21 mouse cellular contexts compared by ENCODE assay signal in the genomic region with DNA sequence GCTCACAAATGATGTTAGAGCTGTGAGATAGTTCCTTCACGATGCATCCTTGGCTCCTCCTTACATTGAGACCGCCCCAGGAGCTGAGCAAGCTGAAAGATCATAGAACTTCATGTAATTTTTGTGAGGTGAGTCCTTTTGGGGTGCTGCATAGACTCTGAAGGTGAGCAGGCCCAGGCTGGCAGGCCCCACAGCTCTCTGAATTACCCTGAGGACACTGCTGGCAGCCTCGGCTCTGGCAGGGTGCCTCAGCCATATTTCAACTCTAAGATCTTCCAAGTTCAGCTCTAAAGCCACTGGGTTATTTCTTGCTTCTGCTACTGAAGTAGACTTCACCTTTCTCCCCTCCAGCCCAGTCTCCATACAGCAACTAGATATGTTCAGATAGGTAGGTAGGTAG. TPM values are rescaled to one million over a fixed set of nuclear protein-coding genes. Genes with fewer than 3 reads are reported as not detected.
DNase-seq lines count a peak whose midpoint lies in the region; ATAC-seq and TF ChIP-seq lines count a peak whose summit lies in the region.
"Had no signal": no experiment of that assay in that cellular context is flagged by ENCODE, and none has a peak within 500 bp of the region (broad histone marks: within the 10 kb centered on the region; RNA-seq: fewer than 3 reads in every experiment).

No protein-coding gene starts in this region.

- peak; percentile 14 to 64 for DNase-seq in adrenal gland, adult (ENCODE audit: inconsistent age in 2 of 2, low spot score in 1 of 2)
- DNase-seq in adrenal gland, adult 8-10 months = no peak
- peak; percentile 57 for DNase-seq in adrenal gland, postnatal 14 days
- no peak for DNase-seq in adrenal gland, adult 18-20 months (ENCODE audit: low spot score in 2 of 2)
- DNase-seq in liver, adult 2 months (ENCODE audit: extremely low read depth, low read depth, low spot score) = peak; percentile 36
- no peak for DNase-seq in liver, postnatal 0 days
- no peak for DNase-seq in frontal cortex, postnatal 10 days (ENCODE audit: low spot score in 2 of 2)

- no peak for TF ChIP-seq CTCF in liver, adult 2 months (IDR thresholded peaks at IDR 0.05; ENCODE audit: low read depth, low read length)
- TF ChIP-seq CTCF in liver, postnatal 0 days (IDR thresholded peaks at IDR 0.05; ENCODE audit: low read depth) = no peak

- peak overlapping the region; percentile 7; the same call in 1 of the 2 replicates for H3K27ac ChIP-seq in liver, adult 2 months (replicated peaks; ENCODE audit: insufficient read depth, low read depth, low read length)
- H3K27ac ChIP-seq in liver, postnatal 0 days (ENCODE audit: low read depth) = no peak overlapping the region
- H3K27ac ChIP-seq: embryonic facial prominence, embryonic 10.5 days; embryonic facial prominence, embryonic 13.5 days; forebrain, embryonic 12.5 days; forebrain, embryonic 15.5 days; heart, embryonic 15.5 days; hindbrain, embryonic 10.5 days; hindbrain, embryonic 13.5 days; intestine, embryonic 15.5 days had no signal

- H3K27me3 ChIP-seq in liver, adult 2 months (ENCODE audit: control insufficient read depth, insufficient read depth, low read length) = no peaks in the 10 kb centered on the region
- H3K27me3 ChIP-seq in liver, postnatal 0 days (ENCODE audit: insufficient read depth, low read length) = no peaks in the 10 kb centered on the region
- H3K27me3 ChIP-seq: embryonic facial prominence, embryonic 13.5 days; forebrain, embryonic 12.5 days; forebrain, embryonic 15.5 days; heart, embryonic 15.5 days; hindbrain, embryonic 13.5 days; intestine, embryonic 15.5 days had no signal

- TF ChIP-seq POLR2A in liver, adult 2 months (IDR thresholded peaks at IDR 0.05; ENCODE audit: extremely low read depth, insufficient read depth, low read length) = no peak

- no peak overlapping the region for H3K4me3 ChIP-seq in liver, adult 2 months (ENCODE audit: insufficient read depth, low read depth, low read length)
- no peak overlapping the region for H3K4me3 ChIP-seq in liver, postnatal 0 days (ENCODE audit: low read depth, low read length)
- H3K4me3 ChIP-seq: embryonic facial prominence, embryonic 10.5 days; embryonic facial prominence, embryonic 13.5 days; erythroblast, embryonic 14.5 days; forebrain, embryonic 12.5 days; forebrain, embryonic 15.5 days; heart, embryonic 12.5 days; heart, embryonic 15.5 days; hindbrain, embryonic 10.5 days; hindbrain, embryonic 13.5 days; intestine, embryonic 15.5 days had no signal

- ATAC-seq in liver, postnatal 0 days = no peak
- ATAC-seq: forebrain, embryonic 15.5 days; intestine, embryonic 15.5 days had no signal

- peaks cover 31% of the 10 kb centered on the region for H3K4me1 ChIP-seq in liver, adult 2 months (ENCODE audit: control insufficient read depth, insufficient read depth, low read length)
- H3K4me1 ChIP-seq in liver, postnatal 0 days (ENCODE audit: insufficient read depth) = peaks cover 19% of the 10 kb centered on the region

- 63% methylated on average over 3 of the region's 3 CpGs for WGBS in liver, adult 2 months
- 81% methylated on average over 3 of the region's 3 CpGs for WGBS in liver, postnatal 0 days (ENCODE audit: insufficient replicate concordance)

- H3K9ac ChIP-seq in liver, adult 2 months (ENCODE audit: low read depth, low read length) = 0 out of 2 replicates have a peak overlapping the region, but pooled peaks have one; percentile 24
- H3K9ac ChIP-seq in liver, postnatal 0 days (replicated peaks) = no peak overlapping the region
- H3K9ac ChIP-seq: embryonic facial prominence, embryonic 13.5 days; forebrain, embryonic 12.5 days; forebrain, embryonic 15.5 days; heart, embryonic 12.5 days; heart, embryonic 15.5 days; hindbrain, embryonic 13.5 days; intestine, embryonic 15.5 days had no signal

- peaks cover 3% of the 10 kb centered on the region; the same call in 1 of the 2 replicates for H3K36me3 ChIP-seq in liver, adult 2 months (ENCODE audit: control insufficient read depth, insufficient read depth, low read length)
- no peaks in the 10 kb centered on the region for H3K36me3 ChIP-seq in liver, postnatal 0 days (replicated peaks; ENCODE audit: insufficient read depth, low read length)
- H3K36me3 ChIP-seq: forebrain, embryonic 15.5 days; intestine, embryonic 15.5 days had no signal

- H3K79me2 ChIP-seq in liver, adult 2 months (ENCODE audit: control insufficient read depth, insufficient read depth, low read length) = peaks cover 6% of the 10 kb centered on the region

- no peak overlapping the region for H3K4me2 ChIP-seq in liver, postnatal 0 days (ENCODE audit: low read depth, low read length)
- H3K4me2 ChIP-seq: embryonic facial prominence, embryonic 13.5 days; forebrain, embryonic 12.5 days; forebrain, embryonic 15.5 days; heart, embryonic 12.5 days; heart, embryonic 15.5 days; hindbrain, embryonic 13.5 days; intestine, embryonic 15.5 days had no signal

- no peak for TF ChIP-seq EP300 in liver, postnatal 0 days (IDR thresholded peaks at IDR 0.05; ENCODE audit: low read depth)

- no peaks in the 10 kb centered on the region for H3K9me3 ChIP-seq in liver, postnatal 0 days (ENCODE audit: low read length)
- H3K9me3 ChIP-seq: embryonic facial prominence, embryonic 10.5 days; embryonic facial prominence, embryonic 13.5 days; forebrain, embryonic 12.5 days; forebrain, embryonic 15.5 days; heart, embryonic 12.5 days; heart, embryonic 15.5 days; hindbrain, embryonic 10.5 days; hindbrain, embryonic 13.5 days; intestine, embryonic 15.5 days had no signal

RNA-seq across cellular contexts. Expression of gene Jagn1, which starts 1.7 kb away (rescaled TPM):
- total RNA-seq in adrenal gland, adult 8-10 months (2022) = 10 to 100 TPM; 40.6 to 52.5 (median 46.4) TPM
- total RNA-seq in adrenal gland, postnatal 14 days (2021) = 54.1 and 54.8 TPM in 2 replicates
- total RNA-seq in adrenal gland, adult 18-20 months (2021) = 10 to 100 TPM; 47.2 to 49.7 TPM
- total RNA-seq in liver, adult 2 months (2014; rRNA removed) = 20.2 and 26.6 TPM in 2 replicates
- 59.1 and 61.5 TPM in 2 replicates for polyA plus RNA-seq in liver, adult 2 months (2012; rRNA removed)
- 49.2 and 49.9 TPM in 2 replicates for polyA plus RNA-seq in liver, postnatal 0 days (2015; fragmentation: Nextera tagmentation; extraction: Ambion mirVana)

RNA-seq across cellular contexts. Expression of gene Cidec, which starts 5.1 kb away (rescaled TPM):
- 100 to 1,000 TPM; 185 to 405 (median 283) TPM for total RNA-seq in adrenal gland, adult 8-10 months (2022)
- total RNA-seq in adrenal gland, postnatal 14 days (2021) = 388 and 421 TPM in 2 replicates
- 100 to 1,000 TPM; 321 to 750 TPM for total RNA-seq in adrenal gland, adult 18-20 months (2021)
- total RNA-seq in liver, adult 2 months (2014; rRNA removed) = 0.92 and 1.5 TPM in 2 replicates
- 1.1 and 1.5 TPM in 2 replicates for polyA plus RNA-seq in liver, adult 2 months (2012; rRNA removed)
- 5.9 and 8.2 TPM in 2 replicates for polyA plus RNA-seq in liver, postnatal 0 days (2015; fragmentation: Nextera tagmentation; extraction: Ambion mirVana)
- total RNA-seq: granulocyte monocyte progenitor cell, adult 5-6 weeks had no signal
- polyA plus RNA-seq: activated CD4-positive, CD25-positive, alpha-beta regulatory T cell, adult 4 months; cortical plate, adult 2 months; embryonic facial prominence, embryonic 10.5 days; embryonic facial prominence, embryonic 13.5 days; erythroblast, embryonic 14.5 days; forebrain, embryonic 12.5 days; forebrain, embryonic 15.5 days; heart, embryonic 12.5 days; heart, embryonic 15.5 days; hindbrain, embryonic 10.5 days; hindbrain, embryonic 13.5 days; hindbrain, embryonic 16.5 days had no signal

RNA-seq across cellular contexts. Expression of gene Il17re, which starts 17.6 kb away (rescaled TPM):
- total RNA-seq in adrenal gland, adult 8-10 months (2022) = 1 to 10 TPM in 3 of 4 experiments, under 1 TPM in 1; 0.74 to 1.9 (median 1.1) TPM
- 1.5 and 2.8 TPM in 2 replicates for total RNA-seq in adrenal gland, postnatal 14 days (2021)
- total RNA-seq in adrenal gland, adult 18-20 months (2021) = 1 to 10 TPM in 1 of 2 experiments, under 1 TPM in 1; 0.83 to 2.6 TPM
- total RNA-seq in liver, adult 2 months (2014; rRNA removed) = 0.46 TPM in 1 of 2 replicates, not detected in the other
- 0.26 TPM in 2 replicates for polyA plus RNA-seq in liver, adult 2 months (2012; rRNA removed)
- polyA plus RNA-seq in liver, postnatal 0 days (2015; fragmentation: Nextera tagmentation; extraction: Ambion mirVana) = 0.26 and 0.49 TPM in 2 replicates
- polyA plus RNA-seq: erythroblast, embryonic 14.5 days; forebrain, embryonic 15.5 days had no signal

RNA-seq across cellular contexts. Expression of gene Rpusd3, which starts 21.5 kb away (rescaled TPM):
- total RNA-seq in adrenal gland, adult 8-10 months (2022) = 10 to 100 TPM in 3 of 4 experiments, 1 to 10 TPM in 1; 7.6 to 13.8 (median 11.6) TPM
- 11.3 and 16.9 TPM in 2 replicates for total RNA-seq in adrenal gland, postnatal 14 days (2021)
- 1 to 10 TPM; 6.3 to 8.5 TPM for total RNA-seq in adrenal gland, adult 18-20 months (2021)
- 14.2 and 17.2 TPM in 2 replicates for total RNA-seq in liver, adult 2 months (2014; rRNA removed)
- polyA plus RNA-seq in liver, adult 2 months (2012; rRNA removed) = 106 and 118 TPM in 2 replicates
- polyA plus RNA-seq in liver, postnatal 0 days (2015; fragmentation: Nextera tagmentation; extraction: Ambion mirVana) = 17.1 and 20.5 TPM in 2 replicates

RNA-seq across cellular contexts. Expression of gene Il17rc, which starts 30.5 kb away (rescaled TPM):
- total RNA-seq in adrenal gland, adult 8-10 months (2022) = 10 to 100 TPM; 17.5 to 29.1 (median 24.0) TPM
- total RNA-seq in adrenal gland, postnatal 14 days (2021) = 18.2 and 19.3 TPM in 2 replicates
- total RNA-seq in adrenal gland, adult 18-20 months (2021) = 10 to 100 TPM; 19.9 to 26.9 TPM
- total RNA-seq in liver, adult 2 months (2014; rRNA removed) = 27.8 and 32.6 TPM in 2 replicates
- polyA plus RNA-seq in liver, adult 2 months (2012; rRNA removed) = 79.2 and 87.5 TPM in 2 replicates
- 12.9 and 13.1 TPM in 2 replicates for polyA plus RNA-seq in liver, postnatal 0 days (2015; fragmentation: Nextera tagmentation; extraction: Ambion mirVana)
- total RNA-seq: granulocyte monocyte progenitor cell, adult 5-6 weeks had no signal
- polyA plus RNA-seq: activated CD4-positive, CD25-positive, alpha-beta regulatory T cell, adult 4 months; erythroblast, embryonic 14.5 days had no signal

Comparison
In these comparisons a context has a peak if more than half of its experiments do, and no peak if none do; other contexts are left out.
1. DNase-seq: peak in adrenal gland, adult (2 of 2), adrenal gland, postnatal 14 days (single experiment) and liver, adult 2 months (single experiment); none in adrenal gland, adult 8-10 months (single experiment), adrenal gland, adult 18-20 months (0 of 2), liver, postnatal 0 days (single experiment) and frontal cortex, postnatal 10 days (0 of 2).
2. RNA of gene Cidec, which starts 5.1 kb away (total RNA-seq): 321 to 750 TPM in adrenal gland, adult 18-20 months, 388 to 421 TPM in adrenal gland, postnatal 14 days and 185 to 405 TPM in adrenal gland, adult 8-10 months; 0.92 to 1.5 TPM in liver, adult 2 months; every median in the first group is over 10 times any median in the second.